Mouse (Mus musculus) thymus, adult 18-20 months (tissue): ENCODE results near the gene Olfr465-ps1.

Experiments used
- DNase-seq, 2 experiments: peaks; one replicate each; pipeline ENCODE4 v3.0.0; 2022; ENCODE audit warnings: mixed read lengths in 2 of 2

The Olfr465-ps1 gene

GRCm38 (mm10) chr13:65137789-65138188 lies at the start of gene Olfr465-ps1:
TSS of gene Olfr465-ps1 (plus strand) at chr13:65138089.
- DNase-seq = no peak

DNA sequence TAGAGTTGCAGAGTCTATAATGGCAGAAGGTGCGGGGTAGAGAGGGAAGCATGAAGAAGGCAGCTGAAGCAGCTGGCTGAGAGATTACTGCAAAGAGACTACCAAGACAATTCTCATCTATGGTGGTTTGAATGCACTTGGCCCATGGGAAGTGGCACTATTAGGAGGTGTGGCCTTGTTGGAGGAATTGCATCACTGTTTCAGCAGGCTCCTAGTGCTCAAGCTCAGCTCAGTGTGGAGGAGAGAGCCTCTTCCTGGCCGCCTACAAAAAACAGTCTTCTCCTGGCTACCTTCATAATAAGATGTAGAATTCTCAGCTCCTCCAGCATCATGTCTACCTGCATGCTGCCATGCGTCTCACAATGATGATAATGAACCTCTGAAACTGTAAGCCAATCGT lies 42.0 kb upstream of the Olfr465-ps1 start:
- no peak for DNase-seq

- DNase-seq = no peak
Measured at GRCm38 (mm10) chr13:65097018-65097417, 40.9 kb upstream of the Olfr465-ps1 start.

DNA sequence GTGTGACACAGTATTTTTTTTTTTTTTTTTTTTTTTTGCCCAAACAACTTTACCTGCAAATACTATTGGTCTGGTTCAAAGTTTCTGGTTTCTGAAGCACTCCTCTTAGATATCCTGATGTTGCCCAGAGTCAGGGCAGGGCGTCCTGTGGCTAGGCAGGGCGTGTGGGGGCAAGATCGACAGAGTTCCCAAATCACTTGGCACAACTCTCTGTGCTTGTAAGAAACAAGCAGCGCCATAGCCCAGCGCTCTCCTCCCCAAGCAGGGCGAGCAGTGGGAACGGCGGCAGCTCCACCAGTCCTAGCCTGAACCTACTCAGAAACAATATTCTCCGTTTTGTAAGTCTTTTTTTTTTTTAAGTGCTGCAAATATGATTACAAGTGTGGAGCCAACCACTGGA lies 37.2 kb upstream of the Olfr465-ps1 start:
- DNase-seq = no peak

DNA sequence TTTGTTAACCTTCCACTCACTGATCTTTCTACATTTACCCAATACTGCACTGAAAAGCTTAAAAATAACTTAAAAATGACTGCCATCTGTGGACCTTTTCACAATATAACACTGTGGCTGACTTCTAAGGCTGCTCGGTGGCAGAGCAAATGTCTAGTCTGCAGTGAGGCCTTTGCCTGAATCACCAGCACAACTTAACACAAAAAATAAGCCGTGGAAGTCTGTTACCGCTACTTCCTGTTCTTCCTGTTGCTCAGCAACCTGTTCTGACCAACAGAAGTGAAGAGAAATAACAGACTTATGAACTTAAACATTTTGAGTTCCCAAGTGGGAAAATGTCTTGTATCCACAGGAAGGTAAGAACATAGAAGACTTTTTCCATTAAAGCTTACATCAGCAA lies 36.7 kb upstream of the Olfr465-ps1 start:
- DNase-seq = no peak

DNA sequence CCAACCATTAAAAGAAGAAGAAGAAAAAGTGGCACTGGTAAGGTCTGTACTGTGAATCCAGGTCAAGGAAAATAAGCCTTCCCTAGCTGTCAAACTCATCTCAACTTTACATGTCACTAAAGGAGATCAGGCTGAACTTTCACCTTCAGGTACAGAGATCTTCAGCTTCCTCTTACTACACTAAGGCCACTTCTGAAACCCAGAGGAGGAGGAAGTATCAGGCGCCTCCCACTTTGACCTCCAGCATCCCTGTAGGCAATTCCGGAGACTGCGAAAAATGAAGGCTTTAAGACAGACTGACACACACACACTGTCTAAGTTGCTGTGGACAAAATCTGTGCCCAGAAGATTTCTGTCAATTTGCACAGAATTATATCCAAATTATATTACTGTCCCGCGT lies 25.9 kb upstream of the Olfr465-ps1 start:
- DNase-seq = peak in 1 of 2 experiments; percentile 16

DNA sequence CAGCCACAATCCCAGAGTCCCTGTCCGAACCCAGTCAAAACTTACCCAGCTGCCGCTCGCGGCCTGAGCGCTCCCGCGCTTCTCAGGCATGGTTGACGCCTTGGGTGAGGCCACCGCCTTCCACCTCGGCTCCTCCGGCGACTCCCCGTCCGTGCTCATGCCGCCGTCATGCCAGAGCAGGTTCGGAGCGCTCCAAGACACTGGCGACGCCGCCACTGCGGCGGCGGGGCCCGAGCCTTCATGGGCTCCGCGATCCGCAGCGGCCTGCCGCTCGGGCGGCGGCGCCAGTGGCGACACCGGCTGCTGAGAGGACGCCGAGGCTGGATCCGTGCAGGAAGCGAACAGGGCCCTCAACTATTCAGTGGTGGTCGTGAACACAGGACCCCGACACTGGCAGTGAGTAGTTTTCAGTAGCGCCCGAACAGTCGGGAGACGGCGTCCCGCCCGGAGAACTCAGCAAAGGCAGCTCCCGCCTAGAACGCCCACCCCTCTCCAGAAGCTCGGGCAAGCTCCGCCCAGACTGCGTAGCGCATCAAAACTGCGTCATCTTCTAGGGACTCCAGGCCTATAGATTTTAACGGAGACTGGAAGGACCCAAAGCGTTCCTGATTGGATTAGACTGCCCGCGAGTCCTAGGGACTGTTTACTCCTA lies 25.3 kb upstream of the Olfr465-ps1 start, which contains the start of gene Mfsd14b:
Gene Mfsd14b (minus strand): TSS at position 517 of the 652 bp plus-strand sequence.
- DNase-seq = peak; percentile 77 to 81

GRCm38 (mm10) chr13:65113239-65113638 lies 24.6 kb upstream of the Olfr465-ps1 start:
- DNase-seq = no peak

DNA sequence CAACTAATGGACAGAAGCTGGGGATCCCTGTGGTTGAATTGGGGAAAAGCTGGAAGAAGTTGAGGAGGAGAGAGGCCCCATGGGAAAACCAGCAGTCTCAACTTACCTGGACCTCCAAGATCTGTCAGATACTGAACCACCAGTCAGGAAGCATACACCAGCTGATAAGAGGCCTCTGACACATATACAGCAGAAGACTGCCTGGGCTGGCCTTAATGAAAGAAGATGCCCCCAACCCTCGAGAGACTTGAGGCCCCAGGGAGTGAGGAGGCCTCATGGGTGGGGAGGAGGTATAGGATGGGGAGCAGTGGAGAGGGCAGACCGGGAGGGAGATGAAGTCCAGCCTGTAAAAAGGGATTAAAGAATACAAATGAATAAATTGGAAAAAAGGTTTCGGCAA lies 16.9 kb upstream of the Olfr465-ps1 start:
- no peak for DNase-seq

DNA sequence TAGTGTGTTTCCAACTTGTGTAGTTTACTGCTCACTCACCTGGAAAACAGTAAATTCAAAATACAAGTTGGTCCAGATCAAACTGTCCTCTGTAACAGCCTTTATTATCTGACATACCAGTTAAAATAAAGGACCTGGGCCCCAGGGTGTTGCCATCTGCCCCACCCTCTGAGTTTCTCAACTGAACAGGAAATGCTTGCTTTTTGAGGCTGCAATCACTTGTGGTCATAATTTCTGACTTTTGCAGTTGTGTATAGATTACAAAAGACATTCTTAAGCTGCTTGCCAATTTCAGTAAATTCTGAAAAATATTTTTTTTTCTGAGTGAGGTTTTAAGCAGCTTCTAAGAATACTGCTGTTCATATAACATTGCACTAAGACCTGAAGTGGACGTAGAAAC lies 15.8 kb upstream of the Olfr465-ps1 start:
- DNase-seq = no peak

DNA sequence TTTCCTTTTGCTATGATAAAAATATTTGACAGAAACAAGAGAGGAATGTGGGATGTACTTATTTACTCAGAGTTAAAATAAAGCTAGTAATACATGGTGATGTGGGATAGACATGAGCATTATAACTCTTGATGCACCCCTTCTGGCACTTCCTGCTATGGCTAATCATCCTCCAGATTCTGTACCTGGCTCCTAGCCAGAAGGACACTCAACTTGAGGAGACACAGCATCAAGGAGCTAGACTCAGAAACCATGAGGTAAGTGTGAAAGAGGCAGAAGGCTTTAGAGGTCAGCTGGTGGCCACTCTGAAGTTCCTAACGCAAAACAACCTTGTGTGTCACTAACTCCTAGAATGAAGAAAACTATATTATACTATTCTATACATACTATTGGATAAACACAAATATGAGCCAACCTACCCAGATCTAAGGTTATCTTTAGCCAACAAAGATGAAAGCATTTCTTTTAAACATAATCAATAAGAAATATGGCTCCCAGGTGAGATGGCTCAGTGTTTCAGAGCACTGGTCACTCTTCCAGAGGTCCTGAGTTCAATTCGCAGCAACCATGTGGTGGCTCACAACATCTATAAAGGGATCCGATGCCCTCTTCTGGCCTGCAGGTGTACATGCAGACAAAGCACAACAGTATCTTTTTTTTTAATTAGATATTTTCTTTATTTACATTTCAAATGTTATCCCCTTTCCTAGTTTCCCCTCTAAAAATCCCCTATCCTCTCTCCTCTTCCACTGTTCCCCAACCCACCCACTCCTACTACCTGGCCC lies 10.6 kb upstream of the Olfr465-ps1 start:
- no peak for DNase-seq

GRCm38 (mm10) chr13:65149940-65150339 lies 12.1 kb downstream of the Olfr465-ps1 start, which contains the start of gene Olfr466:
TSS of gene Olfr466 (plus strand) at chr13:65150240.
- DNase-seq = no peak

- no peak for DNase-seq
Measured at GRCm38 (mm10) chr13:65174102-65174501, 36.2 kb downstream of the Olfr465-ps1 start.

DNA sequence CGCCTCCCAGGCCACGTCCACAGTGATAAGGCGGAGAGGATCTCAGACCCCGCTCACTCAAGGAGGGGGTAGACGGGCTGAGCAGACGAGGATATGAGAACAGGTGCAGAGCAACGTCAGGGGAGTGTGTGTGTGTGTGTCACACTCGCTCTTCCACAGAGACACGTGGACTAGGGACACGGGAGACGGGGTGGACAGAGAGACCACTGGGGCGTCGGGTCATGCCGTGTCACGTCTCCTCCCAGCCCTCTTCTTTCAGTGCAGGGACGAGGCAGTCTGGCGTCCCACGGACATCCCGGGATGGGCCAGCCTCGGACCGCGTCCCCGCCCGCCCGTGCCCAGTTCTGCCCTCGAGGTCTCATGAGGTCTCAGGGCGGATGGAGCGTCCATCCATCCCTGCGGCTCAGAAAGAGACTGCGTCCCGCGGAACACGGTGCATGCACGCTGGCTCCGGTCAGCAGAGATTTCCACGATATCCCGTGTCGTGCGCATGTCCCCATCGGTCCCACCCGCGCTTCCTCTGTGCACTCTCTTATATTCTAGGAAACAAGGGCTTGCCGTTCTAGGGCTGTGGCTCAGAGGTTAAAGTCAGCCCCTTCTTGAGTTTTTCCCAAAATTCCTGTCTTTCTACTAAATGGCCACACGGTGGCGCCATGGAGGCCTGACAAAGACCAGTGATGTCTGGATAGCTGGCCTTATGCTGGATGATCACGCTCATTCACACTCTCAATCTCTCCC lies 38.0 kb downstream of the Olfr465-ps1 start:
- peak in 1 of 2 experiments; percentile 4 for DNase-seq

GRCm38 (mm10) chr13:65176472-65177091 lies 38.7 kb downstream of the Olfr465-ps1 start:
- DNase-seq = no peak
